Mouse (Mus musculus): Measurements from ENCODE around the gene Pcgf2.
"Not testable (repeated sequence)": the region's sequence is repeated elsewhere in the genome, so short reads cannot be mapped to it uniquely, and the experiment has no call there.

The Pcgf2 gene

DNA sequence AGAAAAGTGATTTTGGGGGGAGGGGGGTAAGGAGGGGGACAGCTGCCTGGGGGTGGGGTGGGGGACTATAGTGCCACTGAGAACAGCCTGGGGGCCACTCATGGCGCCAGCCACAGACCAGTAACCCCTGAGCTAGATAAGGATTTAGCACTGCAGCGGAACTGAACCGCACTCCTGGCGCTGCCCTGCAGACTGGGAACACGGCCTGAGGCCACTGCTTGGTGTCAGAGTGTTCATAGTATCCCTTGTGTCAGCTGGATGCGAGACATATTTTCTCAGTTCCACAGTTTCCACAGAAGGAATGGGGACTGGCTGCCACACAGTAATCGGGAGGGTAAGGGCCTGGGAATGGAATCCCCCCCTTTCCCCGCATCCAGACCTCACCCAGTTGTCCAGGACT, 15.7 kb upstream of the Pcgf2 start:
- no peak for DNase-seq

DNA sequence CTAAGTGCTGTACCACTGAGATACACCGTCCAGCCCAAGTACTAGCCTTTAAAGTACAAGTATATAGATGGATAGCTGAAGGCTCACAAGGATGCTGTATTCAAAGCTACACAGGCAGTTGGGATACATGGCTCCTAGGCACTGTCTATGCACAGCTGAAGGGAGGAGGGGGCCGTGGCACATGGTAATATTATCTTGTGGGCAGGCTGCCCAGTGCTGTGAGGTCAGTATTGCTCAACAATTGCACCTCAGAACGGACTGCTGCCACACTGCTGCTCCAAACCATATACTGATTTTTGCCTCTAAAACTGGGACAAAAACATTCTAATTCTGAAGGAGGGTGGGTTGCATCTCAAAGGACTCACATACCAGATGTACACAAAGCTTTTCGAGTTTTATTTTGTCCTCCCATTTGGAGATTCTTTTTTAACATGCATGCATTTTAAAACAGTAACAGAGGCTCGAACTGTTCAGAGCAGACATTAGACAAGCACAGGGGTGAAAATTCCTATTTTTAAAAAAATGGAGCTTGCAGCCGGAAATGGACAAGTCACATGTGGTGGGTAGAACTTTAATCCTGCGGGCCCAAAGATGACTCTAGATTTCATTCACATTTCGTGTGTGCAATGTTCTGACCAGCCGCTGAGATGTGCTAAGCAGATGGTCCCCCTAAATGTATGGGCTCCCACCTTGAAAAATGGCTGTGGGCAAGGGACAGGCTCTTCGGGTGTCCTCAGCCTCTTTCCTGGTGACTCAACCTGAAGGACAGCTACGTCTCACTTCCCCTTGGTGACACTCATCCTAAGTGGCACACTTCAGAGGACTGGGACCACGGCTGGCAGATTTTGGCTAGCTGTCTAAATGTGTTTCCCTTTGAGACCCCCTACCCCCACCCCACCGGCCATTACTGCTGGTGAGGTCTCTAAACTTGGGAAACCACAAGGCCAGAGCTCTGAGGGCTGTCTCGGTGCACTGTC, 14.8 kb upstream of the Pcgf2 start:
- DNase-seq = no peak

- DNase-seq = no peak
Observed at GRCm38 (mm10) chr11:97714356-97714755, 14.1 kb upstream of the Pcgf2 start.

- DNase-seq = no peak
Observed at GRCm38 (mm10) chr11:97713896-97714295, 13.6 kb upstream of the Pcgf2 start.

DNA sequence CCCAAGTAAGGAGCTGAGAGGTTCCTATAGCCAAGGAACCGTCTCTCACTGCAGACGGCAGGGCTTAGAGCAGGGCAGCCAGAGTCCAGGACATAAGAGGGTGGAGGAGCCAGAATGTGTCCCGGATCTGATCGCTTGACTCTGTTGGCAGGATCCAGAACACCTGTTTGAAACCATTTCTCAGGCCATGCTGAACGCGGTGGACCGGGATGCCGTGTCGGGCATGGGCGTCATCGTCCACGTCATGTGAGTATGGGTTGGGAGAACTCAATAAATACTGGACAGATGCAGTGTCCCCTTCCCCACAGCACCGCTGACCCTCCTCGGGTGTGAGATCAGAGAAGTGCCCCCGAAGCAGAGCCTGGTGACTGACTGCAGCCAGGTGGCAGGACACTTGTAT, 12.0 kb upstream of the Pcgf2 start:
- no peak for DNase-seq

DNA sequence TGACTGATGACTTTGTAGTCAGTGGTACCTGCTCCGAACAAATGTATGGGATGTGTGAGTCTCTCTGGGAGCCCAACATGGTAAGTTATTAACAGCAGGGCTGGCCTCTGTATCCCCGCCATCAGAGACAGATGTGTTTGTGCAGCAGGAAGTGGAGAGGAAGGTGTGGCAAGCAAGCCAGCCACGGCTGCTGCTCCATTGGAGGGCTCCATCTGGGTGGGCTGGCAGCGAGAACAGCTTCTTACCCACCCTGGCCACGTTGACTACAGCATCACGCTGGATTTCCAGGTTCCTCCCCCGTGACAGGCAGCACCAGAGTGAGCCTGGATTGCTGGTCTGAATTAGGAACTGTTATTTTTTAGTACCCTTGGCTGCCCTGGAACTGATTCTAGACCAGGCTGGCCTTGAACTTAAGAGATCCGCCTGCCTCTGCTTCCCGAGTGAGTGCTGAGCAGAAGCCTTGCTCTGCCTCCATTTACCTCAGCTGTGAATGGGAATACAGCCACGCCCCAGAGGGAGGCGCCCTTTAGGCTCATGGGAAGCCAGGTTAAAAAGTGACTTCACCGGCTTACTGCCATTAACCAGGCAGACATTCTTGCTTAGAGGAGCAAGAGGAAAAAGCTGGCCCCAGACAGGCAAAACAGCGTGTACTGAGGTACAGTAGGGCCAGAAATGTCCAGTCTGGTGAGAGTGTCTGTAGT, 11.1 kb upstream of the Pcgf2 start:
- DNase-seq = no peak

DNA sequence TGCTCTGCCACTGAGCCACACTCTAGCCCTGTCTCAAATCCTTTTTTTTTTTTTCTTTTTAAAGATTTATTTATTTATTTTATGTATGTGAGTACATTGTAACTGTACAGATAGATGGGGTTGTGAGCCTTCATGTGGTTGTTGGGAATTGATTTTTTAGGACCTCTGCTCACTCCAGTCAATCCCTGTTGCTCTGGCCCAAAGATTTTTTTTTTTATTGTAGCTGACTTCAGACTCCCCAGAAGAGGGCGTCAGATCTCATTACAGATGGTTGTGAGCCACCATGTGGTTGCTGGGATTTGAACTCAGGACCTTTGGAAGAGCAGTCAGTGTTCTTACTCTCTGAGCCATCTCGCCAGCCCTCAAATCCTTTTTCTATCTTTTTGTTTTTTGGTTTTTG, 9.8 kb upstream of the Pcgf2 start:
- not testable (repeated sequence) for DNase-seq

- DNase-seq = peak; percentile 99
Observed at GRCm38 (mm10) chr11:97703039-97703826, 2.9 kb upstream of the Pcgf2 start, which contains the start of gene Psmb3. TSS of gene Psmb3 (plus strand) at chr11:97703399.

- peak; percentile 83 for DNase-seq
Observed at GRCm38 (mm10) chr11:97702393-97702745, 2.1 kb upstream of the Pcgf2 start.

DNA sequence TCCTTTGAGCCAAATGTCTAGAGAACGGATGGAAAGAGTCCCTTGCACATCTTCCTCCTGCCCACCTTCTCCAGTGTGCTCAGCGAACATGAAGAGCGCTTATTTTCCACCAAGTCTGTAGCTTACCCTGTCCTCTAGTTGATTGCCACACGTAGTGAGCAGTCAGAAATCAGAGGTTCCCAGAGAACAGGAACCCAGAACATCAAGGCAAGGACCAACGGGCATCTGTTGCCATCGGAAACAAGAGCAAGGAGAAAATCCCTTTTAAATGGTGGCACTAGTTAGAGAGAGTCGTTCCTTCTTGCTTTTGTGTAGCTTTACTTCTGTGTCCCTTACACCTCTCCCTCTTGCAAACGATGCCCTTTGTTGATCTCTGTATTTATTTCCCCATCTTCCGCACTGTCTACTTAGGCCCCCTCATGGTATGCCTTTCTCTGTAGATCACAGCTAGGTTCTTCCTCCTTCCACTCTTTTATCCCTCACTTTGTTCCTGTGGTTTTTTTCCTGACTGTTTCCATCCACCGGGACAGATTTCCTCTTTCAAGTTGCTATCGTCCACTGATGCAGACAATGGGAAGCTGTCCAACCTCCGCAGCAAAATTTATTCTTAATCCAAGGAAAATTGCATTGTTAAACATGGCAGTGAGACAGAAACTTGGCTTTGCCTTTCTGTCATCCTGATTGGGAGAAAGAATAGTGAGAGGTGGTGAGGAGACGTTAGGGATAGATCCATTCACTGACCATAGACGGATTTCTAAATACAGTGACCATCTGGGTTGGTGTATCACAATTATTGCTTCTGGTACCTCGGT, 1.5 kb upstream of the Pcgf2 start:
- no peak for DNase-seq

DNA sequence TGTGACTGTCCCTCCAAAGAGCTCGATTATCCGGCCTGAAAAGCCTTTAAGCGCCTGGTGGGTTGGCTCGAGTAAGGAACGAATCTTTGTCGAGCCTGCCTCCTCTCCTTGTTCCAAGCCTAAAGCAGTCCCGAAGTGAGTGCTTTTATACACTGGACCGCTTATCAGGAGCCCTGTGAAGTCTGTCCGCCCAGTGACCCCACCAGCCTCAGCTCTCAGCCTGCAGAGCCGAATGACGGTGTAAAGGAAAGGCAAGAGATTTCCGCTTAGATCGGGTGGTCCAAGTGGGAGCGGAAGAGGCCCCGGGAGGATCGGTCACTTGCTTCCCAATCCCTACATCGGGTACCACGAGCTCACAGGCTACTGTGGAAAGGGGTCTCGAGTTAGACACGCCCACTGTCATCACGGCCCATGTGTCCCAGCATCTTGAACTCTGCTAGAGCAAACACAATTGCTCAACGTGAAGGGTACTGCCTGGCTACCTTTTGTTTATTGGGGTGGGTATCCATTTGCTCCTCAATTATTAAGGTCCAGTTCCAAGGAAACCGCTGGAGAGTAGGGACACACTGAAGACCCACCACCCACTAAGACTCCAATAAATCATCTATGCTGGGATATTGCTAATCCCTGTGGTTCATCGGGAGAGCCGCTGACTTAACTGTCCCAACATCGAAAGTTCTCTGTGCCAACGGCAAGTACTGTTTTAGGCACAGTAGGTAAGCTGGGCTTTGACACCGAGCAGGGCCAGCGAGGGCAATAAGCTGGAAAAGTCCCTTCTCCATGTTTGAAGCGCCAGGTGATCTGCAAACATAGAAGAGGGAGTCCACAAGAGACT, 666 bp upstream of the Pcgf2 start:
- no peak for DNase-seq

- DNase-seq = peak; percentile 85
Observed at GRCm38 (mm10) chr11:97699626-97700002, 683 bp downstream of the Pcgf2 start.

- DNase-seq = peak; percentile 73
Observed at GRCm38 (mm10) chr11:97698741-97699611, 1.3 kb downstream of the Pcgf2 start.

DNA sequence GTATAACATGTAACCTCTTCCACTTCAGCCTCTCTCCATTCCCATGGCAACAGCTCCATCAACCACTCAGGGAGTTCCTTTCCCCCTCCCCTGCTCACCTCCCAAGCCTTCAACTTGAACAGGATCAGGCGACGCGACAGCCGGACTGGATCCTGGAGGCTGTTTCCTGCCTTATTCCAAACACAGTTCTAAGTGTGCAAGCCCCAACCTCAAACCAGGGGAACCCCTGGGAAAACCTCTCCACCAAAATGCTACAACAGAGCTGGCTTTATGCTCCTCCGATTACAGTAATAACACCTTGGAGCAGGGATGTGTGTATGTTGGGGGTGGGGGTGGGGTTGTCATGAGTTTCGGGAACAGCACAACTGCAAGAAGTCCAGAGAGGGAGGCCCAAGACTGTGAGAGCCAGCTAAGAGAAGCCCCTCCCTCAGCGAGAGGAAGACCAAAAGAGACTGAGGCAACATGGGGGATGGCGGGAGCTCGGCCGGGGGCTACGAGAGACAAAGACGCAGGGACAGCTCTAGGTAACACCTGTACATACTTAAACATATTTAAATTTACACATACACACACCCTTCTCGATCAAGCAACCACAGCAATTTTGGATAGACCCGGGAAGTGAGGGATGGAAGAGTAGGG, 2.3 kb downstream of the Pcgf2 start:
- DNase-seq = no peak

- DNase-seq = no peak
Observed at GRCm38 (mm10) chr11:97697199-97697890, 3.0 kb downstream of the Pcgf2 start.

GRCm38 (mm10) chr11:97696669-97697068, 3.6 kb downstream of the Pcgf2 start:
- no peak for DNase-seq

GRCm38 (mm10) chr11:97695712-97696401, 4.4 kb downstream of the Pcgf2 start:
- peak; percentile 55 for DNase-seq

DNA sequence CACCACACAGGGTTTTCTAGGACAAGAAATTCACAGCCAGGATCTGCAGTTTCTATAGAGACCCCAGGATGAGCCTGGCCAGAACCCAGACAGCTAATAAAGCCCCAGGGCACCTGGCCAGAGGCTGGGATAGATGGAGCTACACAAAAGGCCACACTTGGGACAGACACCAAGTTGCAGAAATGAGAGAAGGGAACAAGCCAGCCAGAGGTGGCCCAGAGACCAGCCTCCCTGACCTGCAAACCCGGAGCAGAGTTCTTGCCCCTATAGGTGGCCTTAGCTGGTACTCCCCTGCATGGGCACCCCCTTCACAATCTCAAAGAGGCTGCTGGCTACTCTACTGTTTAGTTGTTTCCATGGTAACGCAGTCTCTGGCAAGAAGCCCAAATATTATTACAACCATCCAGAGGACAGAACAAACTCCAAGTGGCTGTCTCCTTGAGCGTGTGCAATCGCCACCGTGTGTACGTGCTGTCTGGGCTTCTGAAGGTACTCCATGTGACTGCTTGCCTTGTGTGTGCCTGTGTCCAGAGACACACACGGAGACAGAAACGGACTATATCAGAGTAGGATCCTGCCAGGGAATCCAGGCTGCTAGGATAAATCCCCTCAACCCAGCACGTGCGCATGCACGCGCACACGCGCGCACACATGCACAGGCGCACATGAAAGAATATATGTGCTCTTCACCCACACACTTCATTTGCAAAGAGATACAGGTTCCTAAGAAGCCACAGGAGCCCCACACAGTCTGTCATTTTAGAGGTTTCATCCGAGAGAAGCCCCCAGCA, 5.2 kb downstream of the Pcgf2 start:
- peak; percentile 53 for DNase-seq

Measured in right cerebral cortex, postnatal 14 days (tissue).